Mouse (Mus musculus) ES-E14 (cell line): Measurements from ENCODE around the gene Grhl3. TPM values are rescaled to one million over a fixed set of nuclear protein-coding genes. Genes with fewer than 3 reads are reported as not detected.

Experiments
- DNase-seq: peaks from one replicate; pipeline ENCODE4 v3.0.0-alpha.2; 2013; ENCODE audit warnings: low read depth, low spot score
- H3K27ac ChIP-seq: 2 replicates; pipeline ENCODE4 v1.5.1; 2012; ENCODE audit warnings: low read depth, mild to moderate bottlenecking, low read length, moderate library complexity, mixed read lengths; ENCODE audit not compliant: poor library complexity, insufficient read depth, severe bottlenecking
- H3K36me3 ChIP-seq: 2 replicates; pipeline ENCODE4 v1.6.1; 2012; ENCODE audit warnings: mild to moderate bottlenecking, low read length, moderate library complexity, mixed read lengths; ENCODE audit not compliant: control insufficient read depth, poor library complexity, insufficient read depth, severe bottlenecking
- H3K4me1 ChIP-seq, 2 experiments: fragments of 150-350 bp in 1 of 2; sonication (generic) in 1 of 2; 2 replicates each; pipeline ENCODE4 v1.6.1; 2012; ENCODE audit warnings: low read length in 2 of 2, mild to moderate bottlenecking in 1 of 2, mixed read lengths in 1 of 2; ENCODE audit not compliant: control insufficient read depth in 2 of 2, insufficient read depth in 2 of 2, poor library complexity in 1 of 2
- H3K4me3 ChIP-seq, 2 experiments: fragments of 150-350 bp in 1 of 2; sonication (generic) in 1 of 2; 2 replicates each; pipeline ENCODE4 v1.5.1; 2012; ENCODE audit warnings: low read length in 2 of 2, low read depth in 1 of 2, mild to moderate bottlenecking in 1 of 2, mixed read lengths in 1 of 2; ENCODE audit not compliant: insufficient read depth in 1 of 2, poor library complexity in 1 of 2, severe bottlenecking in 1 of 2
- H3K9ac ChIP-seq: 2 replicates; pipeline ENCODE4 v1.6.1; 2012; ENCODE audit warnings: low read depth, mild to moderate bottlenecking, low read length, mixed read lengths; ENCODE audit not compliant: poor library complexity, insufficient read depth, severe bottlenecking
- H3K9me3 ChIP-seq: fragments of 150-350 bp; sonication (generic); 2 replicates; pipeline ENCODE4 v1.6.1; 2012; ENCODE audit warnings: low read depth, mild to moderate bottlenecking, low read length; ENCODE audit not compliant: control insufficient read depth, insufficient read depth
- CHD2 ChIP-seq: IDR thresholded peaks from 2 replicates; pipeline ENCODE4 v1.6.1; 2014; ENCODE audit warnings: mild to moderate bottlenecking, low read depth, low read length, inconsistent platforms
- HCFC1 ChIP-seq: IDR thresholded peaks from 2 replicates; pipeline ENCODE4 v1.6.1; 2012; ENCODE audit warnings: low read length, inconsistent platforms, borderline replicate concordance; ENCODE audit not compliant: insufficient read depth
- MAFK ChIP-seq: IDR thresholded peaks from 2 replicates; pipeline ENCODE4 v1.6.1; 2014; ENCODE audit warnings: mild to moderate bottlenecking, low read depth, low read length, inconsistent platforms; ENCODE audit not compliant: insufficient read depth
- ZC3H11A ChIP-seq: IDR thresholded peaks from 2 replicates; pipeline ENCODE4 v1.6.1; 2012; ENCODE audit warnings: low read depth, mild to moderate bottlenecking, inconsistent platforms, low read length, borderline replicate concordance
- ZNF384 ChIP-seq: IDR thresholded peaks from 2 replicates; pipeline ENCODE4 v1.6.1; 2012; ENCODE audit warnings: low read depth, low read length, inconsistent platforms
- in situ Hi-C, 2 experiments: fragments of 600-800 bp; cut with MboI; formaldehyde crosslinking; loops; one replicate each; pipeline ENCODE4 v1.15.1; 2025; ENCODE audit warnings: low sequenced_read_pairs in 2 of 2, inconsistent platforms in 1 of 2; ENCODE audit not compliant: unreplicated experiment in 2 of 2
- total RNA-seq: library from RNA; depleted of rRNA; stranded (reverse); fragments of 300-350 nt; gene quantifications from 2 replicates; pipeline ENCODE4 v1.2.3, GENCODE M21; 2012

Grhl3 gene
- total RNA-seq, 1 experiment = 6.7 TPM

GRCm38 (mm10) chr4:135567484-135567883 lies 5.9 kb downstream of the Grhl3 start:
- no peaks in the 10 kb centered on the region for H3K9me3 ChIP-seq
- no peak overlapping the region for H3K4me3 ChIP-seq
- in situ Hi-C loops = no loop called here
- no peak overlapping the region for H3K9ac ChIP-seq
- H3K36me3 ChIP-seq = no peaks in the 10 kb centered on the region; the same call in 1 of the 2 replicates
- TF ChIP-seq ZNF384 = no peak
- TF ChIP-seq HCFC1 = no peak
- TF ChIP-seq CHD2 = no peak
- no peak for TF ChIP-seq ZC3H11A
- no peak for TF ChIP-seq MAFK
- no peak for DNase-seq
- peaks cover 18 to 53% of the 10 kb centered on the region in 2 experiments for H3K4me1 ChIP-seq
- no peak overlapping the region for H3K27ac ChIP-seq

GRCm38 (mm10) chr4:135567042-135567441 lies 6.4 kb downstream of the Grhl3 start:
- in situ Hi-C loops = no loop called here
- TF ChIP-seq ZC3H11A (no peak), CHD2 (no peak), MAFK (no peak), HCFC1 (no peak)
- Histone ChIP-seq H3K9me3 (no peaks in the 10 kb centered on the region), H3K9ac (no peak overlapping the region), H3K27ac (no peak overlapping the region), H3K36me3 (no peaks in the 10 kb centered on the region; the same call in 1 of the 2 replicates), H3K4me1 (peaks cover 18 to 51% of the 10 kb centered on the region in 2 experiments), H3K4me3 (no peak overlapping the region)
- no peak for DNase-seq

DNA sequence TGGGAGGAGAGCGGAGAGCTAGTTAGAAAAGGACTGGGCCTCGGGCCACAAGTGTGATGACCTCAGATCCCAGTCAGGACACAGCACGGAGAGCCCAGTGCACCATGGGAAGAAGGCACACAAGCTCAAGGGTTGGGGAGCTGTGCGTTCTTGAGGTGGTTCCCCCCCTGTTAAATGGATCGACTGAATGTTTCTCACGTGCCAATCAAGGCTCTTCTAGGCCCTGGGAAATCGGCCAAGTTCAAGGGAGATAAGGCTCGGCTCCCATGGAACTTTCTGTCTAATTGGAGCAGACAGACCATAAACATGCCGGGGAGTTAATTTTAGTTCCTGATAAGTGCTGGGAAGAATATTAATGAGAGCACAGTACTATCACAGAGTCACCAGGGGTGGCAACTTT lies 8.0 kb downstream of the Grhl3 start:
- in situ Hi-C loops = no loop called here
- no peak overlapping the region for H3K9ac ChIP-seq
- no peak overlapping the region for H3K4me3 ChIP-seq
- peaks cover 6% of the 10 kb centered on the region; the same call in 1 of the 2 replicates for H3K36me3 ChIP-seq
- DNase-seq = no peak
- H3K4me1 ChIP-seq = peaks cover 16 to 40% of the 10 kb centered on the region in 2 experiments
- H3K27ac ChIP-seq = no peak overlapping the region
- no peak for TF ChIP-seq HCFC1
- no peak for TF ChIP-seq MAFK
- no peak for TF ChIP-seq ZC3H11A
- no peak for TF ChIP-seq CHD2
- no peak for TF ChIP-seq ZNF384
- no peaks in the 10 kb centered on the region for H3K9me3 ChIP-seq

DNA sequence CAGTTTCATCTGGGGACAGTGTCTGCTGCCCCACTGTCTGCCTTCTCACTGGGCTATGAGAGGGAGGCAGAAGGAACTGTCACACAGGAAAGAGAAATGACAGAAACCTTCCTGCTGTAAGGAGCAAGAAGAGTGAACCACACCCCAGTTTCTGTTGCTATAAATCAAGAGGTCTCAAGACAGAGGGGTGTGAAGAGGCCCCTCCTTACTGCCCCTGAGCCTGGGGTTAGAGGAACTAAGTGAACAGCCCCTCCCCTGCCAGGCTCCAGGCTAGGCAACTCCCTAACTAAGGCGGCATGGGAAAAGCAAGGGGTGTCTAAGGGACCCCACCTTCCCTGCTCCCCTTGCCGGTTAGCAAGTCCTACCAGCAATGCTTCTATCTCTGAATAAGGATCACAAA lies 9.6 kb downstream of the Grhl3 start:
- no peak for DNase-seq
- Histone ChIP-seq H3K27ac (no peak overlapping the region), H3K9ac (no peak overlapping the region), H3K4me1 (peaks cover 16 to 33% of the 10 kb centered on the region in 2 experiments), H3K36me3 (peaks cover 9% of the 10 kb centered on the region), H3K9me3 (no peaks in the 10 kb centered on the region), H3K4me3 (no peak overlapping the region)
- in situ Hi-C loops = no loop called here
- TF ChIP-seq ZC3H11A = no peak
- TF ChIP-seq HCFC1 = no peak
- no peak for TF ChIP-seq MAFK
- no peak for TF ChIP-seq ZNF384
- no peak for TF ChIP-seq CHD2

DNA sequence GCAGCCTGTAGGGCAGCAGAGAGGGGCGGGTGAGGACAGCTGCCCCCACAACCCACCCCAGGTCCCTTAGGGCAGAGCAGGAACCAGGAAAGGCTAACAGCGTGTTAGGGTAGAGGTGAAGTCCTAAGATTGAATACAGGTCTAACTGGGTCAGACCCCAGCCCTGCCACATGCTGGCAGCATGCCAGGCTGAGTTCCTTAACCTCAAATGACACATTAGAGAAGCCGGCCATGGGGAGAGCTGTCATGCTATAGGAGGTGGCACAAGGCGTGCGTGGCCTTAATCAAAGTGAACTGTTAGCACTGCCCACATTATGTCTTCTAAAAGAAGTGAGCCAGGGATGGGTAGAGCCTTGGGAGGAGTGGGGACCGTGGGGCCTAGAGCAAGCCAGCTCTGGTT lies 24.1 kb downstream of the Grhl3 start:
- peaks cover 23 to 61% of the 10 kb centered on the region in 2 experiments for H3K4me1 ChIP-seq
- no peaks in the 10 kb centered on the region for H3K9me3 ChIP-seq
- peak overlapping the region; percentile 63; the same call in 1 of the 2 replicates for H3K27ac ChIP-seq
- in situ Hi-C loops = no loop called here
- TF ChIP-seq ZNF384 = no peak
- no peak for TF ChIP-seq CHD2
- TF ChIP-seq HCFC1 = no peak
- TF ChIP-seq ZC3H11A = no peak
- TF ChIP-seq MAFK = no peak
- no peak overlapping the region for H3K9ac ChIP-seq
- H3K4me3 ChIP-seq = no peak overlapping the region
- no peak for DNase-seq
- peaks cover 7% of the 10 kb centered on the region for H3K36me3 ChIP-seq
